Mouse (Mus musculus): ENCODE results near the gene Pygm.

Gene Pygm

DNA sequence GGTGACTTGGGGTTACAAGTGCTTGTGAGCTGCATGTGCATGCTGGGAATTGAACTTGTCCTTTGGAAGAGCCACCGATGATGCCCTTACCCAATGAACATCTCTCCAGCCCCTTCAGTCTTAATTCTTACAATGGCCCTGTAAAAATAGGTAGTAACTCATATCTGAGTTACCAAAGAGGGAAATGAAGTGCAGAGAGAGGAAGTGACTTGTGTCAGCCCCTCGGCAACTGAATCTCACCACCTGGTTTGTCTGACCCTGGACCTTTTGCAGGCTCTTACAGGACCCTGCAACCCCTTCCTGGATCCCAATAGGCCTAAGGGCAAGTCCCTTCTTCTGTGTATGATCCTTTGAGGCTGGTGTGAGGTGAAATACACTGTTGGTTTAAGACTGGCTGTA lies 32.1 kb upstream of the Pygm start:
- DNase-seq (ENCODE audit: extremely low read depth, low read depth), result no peak

DNA sequence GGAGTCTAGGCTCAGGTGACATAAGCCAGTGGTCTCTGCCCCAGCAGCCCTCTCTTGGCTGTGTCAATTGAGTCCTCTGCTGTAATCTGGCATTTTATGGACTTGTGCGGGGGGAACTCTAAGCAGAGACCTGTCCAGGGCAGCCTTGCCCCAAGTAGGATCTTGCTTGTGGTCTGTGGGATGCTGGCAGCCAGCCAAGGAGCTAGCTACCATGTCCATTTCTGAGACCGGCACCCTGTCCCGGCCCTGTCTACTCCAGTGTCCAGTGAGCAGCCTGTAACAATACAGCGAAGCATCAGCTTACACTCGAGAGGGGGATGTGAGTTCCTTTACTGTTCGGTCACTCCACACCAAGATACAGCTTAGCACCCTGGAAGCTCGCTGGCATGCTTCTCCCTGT lies 30.2 kb upstream of the Pygm start:
- DNase-seq (ENCODE audit: extremely low read depth, low read depth), result no peak

DNA sequence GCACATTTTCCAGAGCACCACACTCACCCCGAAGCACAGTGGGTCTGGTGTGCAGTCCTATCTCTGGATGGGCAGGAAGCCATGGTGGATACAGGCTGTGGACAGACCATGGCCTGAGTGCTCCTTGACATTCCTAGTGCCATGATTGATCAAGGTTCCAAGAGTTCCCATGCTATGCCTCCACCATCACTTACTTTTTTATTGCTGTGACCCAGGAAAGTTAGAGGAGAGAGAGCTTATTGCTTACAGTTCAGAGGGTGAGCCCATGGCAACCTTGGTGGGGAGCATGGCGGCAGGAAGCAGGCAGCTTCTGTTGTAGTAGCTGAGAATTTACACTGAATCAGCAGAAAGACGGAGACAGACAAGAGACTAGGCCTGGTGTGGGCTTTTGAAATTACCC lies 22.9 kb upstream of the Pygm start:
- no peak for DNase-seq (ENCODE audit: extremely low read depth, low read depth)

DNA sequence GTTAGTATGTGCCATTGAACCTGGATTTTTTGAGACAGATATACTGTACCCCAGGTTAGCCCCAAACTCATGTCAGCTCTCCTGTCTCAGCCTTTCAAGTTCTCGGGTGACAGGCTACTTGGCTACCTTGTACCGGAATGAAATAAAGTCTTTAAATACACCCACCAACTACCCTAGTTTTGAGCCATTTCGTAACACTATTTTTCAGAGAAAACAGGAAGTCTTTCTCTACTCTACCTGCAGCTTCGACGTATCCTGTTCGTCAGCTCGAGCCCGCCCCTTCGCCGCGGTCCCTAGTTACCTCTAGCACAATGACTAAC lies 21.1 kb upstream of the Pygm start:
- DNase-seq (ENCODE audit: extremely low read depth, low read depth), result no peak

DNA sequence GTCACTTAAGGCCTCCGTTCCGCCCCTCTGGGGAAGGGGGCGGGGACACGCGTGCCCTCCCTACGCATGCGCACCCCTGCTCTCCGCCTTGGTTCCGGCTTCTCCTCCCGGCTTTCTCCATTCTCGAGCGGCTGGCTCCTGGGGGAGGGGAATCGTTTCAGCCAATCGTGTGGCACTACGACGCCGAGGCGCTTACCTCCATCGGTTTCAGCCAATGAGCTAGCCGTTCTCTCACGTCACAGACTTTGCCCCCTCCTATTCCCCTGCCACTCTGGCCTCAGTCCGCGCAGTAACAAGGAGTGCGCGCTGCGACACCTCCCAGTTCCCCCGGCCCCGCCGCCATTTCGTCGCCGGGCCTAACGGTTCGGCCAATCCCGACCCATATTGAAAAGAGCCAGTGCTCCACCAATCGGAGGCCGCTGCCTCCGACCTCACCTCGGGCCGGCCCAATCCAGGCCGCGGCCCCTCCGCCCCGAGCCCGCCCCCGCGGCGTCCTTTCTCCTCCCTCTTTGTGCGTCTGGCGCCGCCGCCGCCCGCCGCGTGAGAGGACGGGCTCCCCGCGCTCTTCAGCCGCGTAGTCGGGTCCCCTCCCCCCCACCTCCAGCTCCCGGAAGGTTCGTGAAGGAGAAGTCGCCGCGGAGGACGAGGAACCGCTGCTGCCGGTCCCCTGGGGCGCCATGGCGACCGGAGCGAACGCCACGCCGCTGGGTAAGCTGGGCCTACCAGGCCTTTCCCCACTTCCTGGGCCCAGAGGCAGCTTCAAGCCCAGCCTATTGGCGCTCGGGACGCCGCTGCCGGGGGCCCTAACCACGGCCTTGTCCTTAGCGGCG lies 20.6 kb upstream of the Pygm start, which contains the start of gene Sf1:
Sf1 (plus strand) TSS at position 280 of the 830 bp plus-strand sequence.
- peak; percentile 98 for DNase-seq (ENCODE audit: extremely low read depth, low read depth)

DNA sequence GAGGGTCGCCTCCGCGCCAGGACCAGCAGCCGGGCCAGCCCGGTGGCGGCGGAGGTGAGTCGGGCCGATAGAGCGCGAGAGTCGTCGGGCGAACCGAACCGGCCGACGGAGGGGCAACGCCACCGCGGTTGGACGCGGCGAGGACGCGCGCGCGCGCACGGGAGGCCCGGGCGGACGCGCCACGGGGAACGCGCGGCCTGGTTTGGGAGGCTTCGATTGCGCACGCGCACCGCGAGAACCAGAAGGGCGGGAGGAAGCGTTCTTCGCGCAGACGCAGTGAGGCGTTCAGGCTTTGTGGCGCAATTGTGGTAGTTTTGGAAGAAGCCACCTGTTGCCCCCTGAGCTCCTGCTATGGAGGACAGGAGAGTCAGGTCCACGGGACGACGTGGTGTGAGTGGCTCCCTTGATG lies 19.9 kb upstream of the Pygm start:
- peak; percentile 65 for DNase-seq (ENCODE audit: extremely low read depth, low read depth)

DNA sequence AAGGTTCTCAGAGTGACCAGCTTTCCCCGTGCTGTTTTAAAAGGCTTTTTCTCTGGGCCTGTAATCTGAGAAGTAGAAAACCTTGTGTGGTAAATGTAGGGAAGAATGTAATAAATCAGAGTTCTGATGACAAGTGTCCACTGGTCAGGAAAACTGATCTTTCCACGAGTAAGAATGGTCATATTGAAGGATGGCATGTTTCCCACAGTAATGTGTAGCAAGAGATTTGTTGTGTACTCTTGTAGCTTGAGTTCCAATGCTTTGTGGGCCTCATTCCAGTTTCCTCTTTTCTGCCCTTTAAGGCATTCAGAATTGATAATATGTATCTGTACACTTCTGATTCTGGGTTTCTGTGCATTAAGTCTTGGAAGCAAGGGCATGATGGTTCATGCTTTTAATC lies 19.4 kb upstream of the Pygm start:
- peak; percentile 44 for DNase-seq (ENCODE audit: extremely low read depth, low read depth)

DNA sequence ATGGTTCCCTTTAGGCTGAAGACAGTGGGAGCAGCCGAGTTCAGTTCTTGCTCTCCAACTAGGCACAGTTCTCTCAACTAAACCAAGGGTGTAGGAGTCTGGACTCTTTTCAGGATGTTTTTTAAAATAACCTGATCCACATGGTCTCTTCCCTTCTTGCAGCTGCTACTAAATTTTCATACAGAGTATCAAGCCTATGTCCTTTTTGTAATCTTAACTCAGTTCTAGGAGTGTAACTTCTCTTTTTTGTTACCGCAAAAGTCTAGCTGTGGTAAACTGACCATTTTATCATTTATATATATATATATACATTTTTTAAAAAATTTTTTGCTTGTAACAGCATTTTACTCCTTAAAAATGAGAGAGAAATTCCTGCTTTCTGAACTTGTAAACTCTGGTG lies 14.0 kb upstream of the Pygm start:
- DNase-seq (ENCODE audit: extremely low read depth, low read depth), result peak; percentile 51

DNA sequence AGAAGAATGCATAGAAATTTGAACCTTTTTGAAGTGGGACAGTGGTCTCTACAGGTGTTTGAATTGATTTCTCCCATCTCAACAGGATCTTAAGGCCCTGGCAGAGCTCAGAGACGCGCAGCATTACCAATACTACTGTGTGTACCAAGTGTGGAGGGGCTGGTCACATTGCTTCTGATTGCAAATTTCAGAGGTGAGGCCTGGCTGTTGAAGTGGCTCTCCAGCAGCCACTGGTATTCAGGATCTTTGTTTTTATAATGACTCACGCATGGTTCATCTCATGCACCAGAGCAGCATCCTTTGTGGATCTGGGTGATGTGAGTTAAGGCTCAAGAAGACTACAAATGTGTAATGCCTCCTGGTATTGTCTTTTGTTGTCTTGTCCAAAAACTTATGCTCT lies 11.8 kb upstream of the Pygm start:
- DNase-seq (ENCODE audit: extremely low read depth, low read depth), result no peak

DNA sequence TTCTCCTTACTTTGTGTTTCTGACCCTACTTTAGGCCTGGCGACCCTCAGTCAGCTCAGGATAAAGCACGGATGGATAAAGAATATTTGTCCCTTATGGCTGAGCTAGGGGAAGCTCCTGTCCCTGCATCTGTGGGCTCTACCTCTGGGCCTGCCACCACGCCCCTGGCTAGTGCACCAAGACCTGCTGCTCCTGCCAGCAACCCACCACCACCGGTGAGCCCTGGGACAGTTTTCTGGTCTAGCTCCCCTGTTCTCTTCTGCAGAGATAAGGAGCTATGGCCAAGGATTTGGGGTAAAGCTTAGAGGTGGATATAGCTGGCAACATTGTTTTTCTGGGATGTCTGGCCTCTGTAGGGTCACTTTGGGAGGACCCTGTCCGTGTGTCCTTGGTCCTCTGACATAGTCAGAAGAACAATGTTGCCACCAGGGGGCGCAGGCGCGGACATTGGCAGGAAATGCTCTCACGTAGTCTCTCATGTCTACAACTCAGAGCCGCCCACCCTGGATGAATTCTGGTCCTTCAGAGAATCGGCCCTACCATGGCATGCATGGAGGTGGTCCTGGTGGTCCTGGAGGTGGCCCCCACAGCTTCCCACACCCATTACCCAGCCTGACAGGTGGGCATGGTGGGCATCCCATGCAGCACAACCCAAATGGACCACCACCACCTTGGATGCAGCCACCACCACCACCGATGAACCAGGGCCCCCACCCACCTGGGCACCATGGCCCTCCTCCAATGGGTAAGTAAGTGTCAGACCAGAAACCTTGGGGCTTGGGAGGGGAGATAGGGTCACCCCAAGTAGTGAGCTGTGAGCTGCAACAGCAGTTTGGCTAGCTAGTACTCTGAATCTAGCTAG lies 10.4 kb upstream of the Pygm start:
- no peak for DNase-seq (ENCODE audit: extremely low read depth, low read depth)

DNA sequence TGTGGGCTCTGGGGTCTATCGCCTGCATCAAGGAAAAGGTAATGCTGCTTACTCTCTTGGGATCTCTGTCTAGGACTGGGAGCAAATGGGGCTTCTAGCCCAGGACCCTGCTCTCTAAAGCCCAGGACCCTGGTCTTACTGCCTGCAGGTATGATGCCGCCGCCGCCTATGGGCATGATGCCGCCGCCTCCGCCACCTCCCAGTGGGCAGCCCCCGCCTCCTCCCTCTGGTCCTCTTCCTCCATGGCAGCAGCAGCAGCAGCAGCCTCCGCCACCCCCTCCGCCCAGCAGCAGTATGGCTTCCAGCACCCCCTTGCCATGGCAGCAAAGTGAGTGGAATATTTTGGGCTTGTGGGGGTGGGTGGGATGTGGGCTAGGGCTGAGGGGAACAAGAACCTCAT lies 9.6 kb upstream of the Pygm start:
- no peak for DNase-seq (ENCODE audit: extremely low read depth, low read depth)

DNA sequence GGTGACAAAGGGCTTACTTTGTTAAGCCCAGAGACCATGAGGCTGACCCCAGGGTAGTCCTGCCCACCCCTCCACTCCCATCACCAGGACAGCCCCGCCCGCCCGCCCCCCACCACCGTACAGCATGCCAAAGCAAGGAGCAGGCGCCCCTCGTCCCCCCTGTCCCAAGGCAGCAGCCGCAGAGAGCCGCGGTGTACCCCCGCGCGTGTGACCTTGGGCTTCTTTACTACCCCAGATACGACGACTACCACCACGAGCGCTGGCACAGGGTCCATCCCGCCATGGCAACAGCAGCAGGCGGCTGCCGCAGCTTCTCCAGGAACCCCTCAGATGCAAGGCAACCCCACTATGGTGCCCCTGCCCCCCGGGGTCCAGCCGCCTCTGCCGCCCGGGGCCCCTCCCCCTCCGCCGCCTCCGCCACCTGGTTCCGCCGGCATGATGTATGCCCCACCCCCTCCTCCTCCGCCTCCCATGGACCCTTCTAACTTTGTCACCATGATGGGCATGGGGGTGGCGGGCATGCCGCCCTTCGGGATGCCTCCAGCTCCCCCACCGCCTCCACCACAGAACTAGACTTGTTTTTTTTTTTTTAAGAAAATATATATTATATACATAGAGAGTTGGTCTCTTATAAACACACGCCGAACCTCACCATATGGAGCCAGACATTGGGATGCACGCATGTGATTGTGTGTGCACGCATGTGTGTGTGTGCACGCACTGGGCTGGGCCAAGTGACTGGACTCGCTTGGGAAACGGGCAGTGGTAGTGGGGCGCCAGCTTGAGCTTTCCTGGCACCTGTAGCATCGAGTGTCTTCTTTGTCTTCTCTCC lies 8.6 kb upstream of the Pygm start:
- no peak for DNase-seq (ENCODE audit: extremely low read depth, low read depth)

DNA sequence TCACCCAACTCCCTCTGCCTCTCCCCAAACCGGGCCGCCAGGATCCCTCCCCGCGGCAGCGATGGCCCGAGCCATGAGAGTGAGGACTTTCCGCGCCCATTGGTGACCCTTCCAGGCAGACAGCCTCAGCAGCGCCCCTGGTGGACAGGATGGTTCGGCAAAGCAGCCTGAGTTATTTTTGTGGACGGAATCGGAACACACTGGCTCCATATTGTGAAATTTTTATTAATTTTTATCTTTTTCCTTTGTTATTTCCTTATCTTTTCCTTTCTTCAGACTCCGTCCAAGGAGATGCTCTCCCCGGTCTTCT lies 8.0 kb upstream of the Pygm start:
- DNase-seq (ENCODE audit: extremely low read depth, low read depth), result no peak

DNA sequence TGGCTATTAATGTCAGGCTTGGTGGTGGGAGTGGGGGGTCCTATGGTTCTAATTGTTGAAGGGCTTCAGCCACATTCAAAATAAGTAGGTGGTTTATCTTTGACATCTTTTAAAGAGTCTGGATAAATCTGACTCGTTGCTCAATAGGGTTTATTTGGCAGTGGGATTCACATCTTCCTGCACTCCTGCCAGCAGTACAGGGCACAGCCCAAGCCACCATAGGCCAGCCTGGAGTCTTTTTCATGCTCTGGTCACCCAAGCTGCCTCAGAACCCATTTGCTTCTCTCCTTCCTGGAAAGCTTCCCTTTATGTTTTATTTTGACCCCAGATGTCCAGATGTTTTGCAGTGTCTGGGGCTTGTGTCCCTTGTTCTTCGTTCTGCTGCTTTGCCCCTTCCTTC lies 7.6 kb upstream of the Pygm start:
- no peak for DNase-seq (ENCODE audit: extremely low read depth, low read depth)

DNA sequence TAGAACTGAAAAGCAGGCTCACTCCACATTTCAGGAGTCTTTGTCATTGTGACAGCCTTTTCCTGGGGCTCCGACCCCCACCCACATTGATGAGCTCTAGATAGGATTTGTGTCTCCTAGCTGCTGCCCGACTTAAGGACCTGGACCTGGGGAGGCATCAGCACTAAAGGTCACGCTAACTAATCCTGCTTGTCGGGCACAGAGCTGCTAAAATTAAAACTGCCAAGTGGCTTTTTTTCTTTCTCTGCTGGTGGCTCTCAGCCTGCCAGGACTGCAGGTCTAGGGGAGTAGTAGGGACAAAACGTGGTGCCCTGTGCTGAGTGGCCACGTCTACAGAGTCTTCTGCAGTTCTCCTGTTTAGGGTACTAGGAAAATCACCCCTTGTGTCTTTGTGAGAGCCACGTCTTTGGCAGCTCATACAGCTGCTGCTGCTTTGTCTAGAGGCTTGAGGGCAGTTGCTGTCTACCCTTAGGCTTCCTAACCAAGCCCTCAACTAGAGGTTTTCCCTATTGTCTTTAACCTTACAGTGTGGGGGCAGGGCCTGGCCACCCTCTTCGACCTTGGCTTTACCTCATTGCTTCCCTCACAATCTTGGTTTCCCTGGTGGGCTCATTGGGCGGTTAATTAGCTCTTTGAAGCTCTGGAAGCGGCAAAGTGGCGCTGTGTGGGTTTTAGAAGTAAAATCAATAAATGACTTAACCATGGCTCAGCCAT lies 6.7 kb upstream of the Pygm start:
- no peak for DNase-seq (ENCODE audit: extremely low read depth, low read depth)

DNA sequence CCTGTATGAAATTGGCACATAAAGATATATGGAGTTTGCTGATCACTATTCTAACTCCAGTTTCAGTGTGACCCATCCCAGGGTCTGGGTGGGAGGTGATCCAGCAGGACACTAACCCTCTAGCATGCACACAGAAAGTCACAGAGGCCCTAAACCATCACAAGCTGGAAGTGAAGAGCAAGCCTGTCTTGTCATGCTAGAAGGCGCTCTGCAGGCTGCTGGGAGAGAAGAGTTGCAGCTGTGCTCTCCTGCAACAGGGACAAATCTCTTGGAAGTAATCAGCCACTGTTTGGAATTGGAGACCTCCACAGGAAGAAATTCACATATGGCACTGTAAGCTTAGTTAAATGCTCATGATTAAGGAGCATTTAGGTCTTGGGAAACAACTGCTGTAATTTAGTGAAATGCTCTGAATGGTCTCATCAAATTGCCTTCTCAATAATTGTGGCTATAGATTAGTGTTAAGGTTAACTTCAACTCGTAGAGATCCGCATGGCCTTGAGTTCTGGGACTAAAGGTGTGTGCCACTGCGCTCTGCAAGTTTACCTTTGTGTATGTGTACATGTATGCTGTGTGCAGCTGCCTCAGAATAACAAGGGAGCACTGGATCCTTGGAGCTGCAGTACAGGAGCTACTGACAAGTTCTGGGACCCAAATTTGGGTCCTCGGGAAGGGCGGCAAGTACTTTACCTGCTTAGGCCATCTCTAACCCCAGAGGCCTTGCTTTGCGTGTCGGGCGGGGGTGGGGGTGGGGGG lies 3.6 kb upstream of the Pygm start:
- DNase-seq (ENCODE audit: extremely low read depth, low read depth), result no peak

DNA sequence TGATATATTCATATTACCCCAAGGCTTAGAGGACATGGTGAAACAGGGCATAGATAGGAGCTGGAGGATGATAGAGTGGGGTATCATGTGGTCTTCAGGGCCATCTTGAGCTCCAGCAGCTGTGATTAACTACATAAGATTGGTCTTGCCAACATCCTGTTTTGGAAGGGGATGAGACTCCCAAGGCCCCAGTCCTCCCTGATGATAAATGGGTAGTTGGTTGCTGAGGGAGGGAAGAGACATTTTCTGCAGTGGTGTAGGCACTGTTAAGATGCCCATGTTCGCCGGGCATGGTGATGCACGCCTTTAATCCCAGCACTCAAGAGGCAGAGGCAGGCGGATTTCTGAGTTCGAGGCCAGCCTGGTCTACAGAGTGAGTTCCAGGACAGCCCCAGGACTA lies 3.0 kb upstream of the Pygm start:
- DNase-seq (ENCODE audit: extremely low read depth, low read depth), result no peak

DNA sequence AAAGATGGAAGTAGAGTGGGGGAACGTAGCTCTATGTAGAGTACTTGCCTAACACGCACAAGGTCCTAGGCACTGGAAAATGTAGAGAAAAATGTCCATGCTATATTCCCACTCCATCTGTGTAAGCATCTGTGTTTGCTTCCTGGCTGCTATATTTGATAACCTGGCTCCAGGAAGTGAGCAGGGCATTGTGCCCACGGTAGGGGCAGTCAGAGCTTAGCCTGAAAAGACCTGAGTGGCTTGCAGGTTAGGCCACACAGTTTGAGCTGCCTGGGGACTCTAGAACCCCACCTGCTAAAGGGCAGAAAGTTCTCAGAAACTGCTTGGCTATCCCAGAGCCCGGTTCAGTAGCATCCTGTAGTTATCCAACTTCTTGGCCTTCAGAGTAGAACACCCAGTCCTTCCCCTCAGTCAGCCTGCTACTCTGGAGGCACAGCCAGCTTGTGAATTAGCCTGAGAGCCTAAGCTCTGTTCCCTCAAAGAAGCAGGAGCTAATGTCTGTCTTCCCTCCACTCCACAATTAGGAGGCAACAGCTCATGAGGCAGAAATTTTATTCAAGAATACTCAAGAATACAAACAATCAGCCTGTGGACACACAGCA lies 1.8 kb upstream of the Pygm start:
- DNase-seq (ENCODE audit: extremely low read depth, low read depth), result no peak

DNA sequence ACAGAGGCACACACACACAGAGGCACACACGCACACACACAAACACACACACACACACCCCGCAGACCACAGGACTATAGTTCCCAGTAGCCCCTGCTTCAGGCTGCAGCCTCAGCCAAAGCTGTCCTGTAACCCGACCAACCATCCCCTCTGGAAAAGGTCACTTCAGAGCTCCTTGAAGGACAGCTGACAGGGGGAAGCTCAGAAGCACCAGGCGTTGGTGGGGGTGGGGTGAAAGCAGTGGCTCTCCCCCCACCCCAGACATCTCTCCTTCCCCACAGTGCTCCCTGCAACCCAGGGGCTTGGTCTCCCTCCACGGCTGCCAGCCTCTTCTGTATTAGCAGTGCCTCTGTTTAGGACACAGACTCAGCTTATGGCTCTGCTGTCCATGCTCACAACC lies 729 bp upstream of the Pygm start:
- no peak for DNase-seq (ENCODE audit: extremely low read depth, low read depth)

DNA sequence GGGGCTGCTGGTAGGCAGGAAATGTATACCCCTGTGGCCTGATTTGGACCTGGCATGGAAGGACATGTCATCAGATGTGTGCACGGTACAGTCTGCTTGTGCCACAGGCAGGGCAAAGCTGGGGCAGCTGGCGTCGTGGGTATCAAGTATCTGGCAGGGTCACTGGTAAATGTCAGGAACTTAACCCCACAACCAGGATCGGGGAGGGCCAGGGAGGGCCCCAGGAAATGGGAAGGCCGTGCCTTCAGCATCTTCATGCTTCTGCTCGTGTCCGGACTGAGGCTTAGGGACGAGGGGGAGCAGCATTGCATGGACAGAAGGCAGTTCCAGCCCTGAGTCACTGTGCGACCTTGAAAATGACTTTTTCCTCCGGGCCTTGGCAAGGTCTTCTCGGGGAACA lies 755 bp downstream of the Pygm start:
- no peak for DNase-seq (ENCODE audit: extremely low read depth, low read depth)
